Mouse (Mus musculus) limb, embryonic 13.5 days (tissue): ENCODE data around the gene Ttl. TPM values are rescaled to one million over a fixed set of nuclear protein-coding genes. Genes with fewer than 3 reads are reported as not detected.

Source experiments
- ATAC-seq: fragments of 200-750 bp; cut with Nextera tagmentation; 2 replicates; pipeline ENCODE4 v1.8.0; 2017; ENCODE audit warnings: low read depth, moderate number of reproducible peaks, moderate TSS enrichment; ENCODE audit not compliant: low FRiP score
- H3K27ac ChIP-seq: fragments of 300-500 bp; sonication (generic); 2 replicates; pipeline ENCODE4 v1.5.1; 2015; ENCODE audit warnings: inconsistent platforms, mild to moderate bottlenecking, moderate library complexity
- H3K27me3 ChIP-seq: fragments of 300-500 bp; sonication (generic); 2 replicates; pipeline ENCODE4 v1.6.1; 2015; ENCODE audit warnings: mild to moderate bottlenecking, inconsistent platforms
- H3K36me3 ChIP-seq: fragments of 300-500 bp; sonication (generic); 2 replicates; pipeline ENCODE4 v1.6.1; 2015; ENCODE audit warnings: inconsistent platforms, mild to moderate bottlenecking, moderate library complexity
- H3K4me1 ChIP-seq: fragments of 300-500 bp; sonication (generic); 2 replicates; pipeline ENCODE4 v1.6.1; 2015; ENCODE audit warnings: inconsistent platforms
- H3K4me2 ChIP-seq: fragments of 300-500 bp; sonication (generic); replicated peaks from 2 replicates; pipeline ENCODE4 v1.6.1; 2015; ENCODE audit warnings: inconsistent platforms, mild to moderate bottlenecking, moderate library complexity
- H3K4me3 ChIP-seq: fragments of 300-500 bp; sonication (generic); 2 replicates; pipeline ENCODE4 v1.5.1; 2015; ENCODE audit warnings: moderate library complexity, mild to moderate bottlenecking, inconsistent platforms
- H3K9ac ChIP-seq: fragments of 300-500 bp; sonication (generic); 2 replicates; pipeline ENCODE4 v1.6.1; 2015; ENCODE audit warnings: mild to moderate bottlenecking, inconsistent platforms
- H3K9me3 ChIP-seq: fragments of 300-500 bp; sonication (generic); 2 replicates; pipeline ENCODE4 v1.6.1; 2016; ENCODE audit warnings: inconsistent platforms
- WGBS: fragments of 180-500 bp; shearing (Covaris S2); methylation state at CpG from one replicate; pipeline ENCODE4 v1.1.7; 2015; 5-methylcytosine and 5-hydroxymethylcytosine counted together
- polyA plus RNA-seq: library from polyadenylated mRNA; unstranded; fragments of >200 nt; fragmentation: Nextera tagmentation; extraction: Ambion mirVana; gene quantifications from 2 replicates; pipeline ENCODE4 v1.2.1, GENCODE M21; 2015

The Ttl gene
- polyA plus RNA-seq, 1 experiment from 2014 or later: 22.0 TPM

GRCm38 (mm10) chr2:129090370-129090769 is 24.6 kb downstream of the Ttl start:
- WGBS: 65% methylated on average over 4 of the region's 4 CpGs
- no peaks in the 10 kb centered on the region for H3K9me3 ChIP-seq
- no peak overlapping the region for H3K9ac ChIP-seq
- no peaks in the 10 kb centered on the region for H3K27me3 ChIP-seq
- H3K4me2 ChIP-seq: no peak overlapping the region
- peaks cover 82% of the 10 kb centered on the region for H3K36me3 ChIP-seq
- H3K4me3 ChIP-seq: no peak overlapping the region
- ATAC-seq: no peak
- H3K4me1 ChIP-seq: no peaks in the 10 kb centered on the region
- H3K27ac ChIP-seq: no peak overlapping the region

GRCm38 (mm10) chr2:129092810-129093209 is 27.1 kb downstream of the Ttl start:
- no peak overlapping the region for H3K4me2 ChIP-seq
- no peak for ATAC-seq
- no peaks in the 10 kb centered on the region for H3K9me3 ChIP-seq
- no peaks in the 10 kb centered on the region for H3K27me3 ChIP-seq
- 86% methylated on average over 12 of the region's 12 CpGs for WGBS
- H3K27ac ChIP-seq: no peak overlapping the region
- no peaks in the 10 kb centered on the region for H3K4me1 ChIP-seq
- no peak overlapping the region for H3K9ac ChIP-seq
- H3K36me3 ChIP-seq: peaks cover 66% of the 10 kb centered on the region
- H3K4me3 ChIP-seq: no peak overlapping the region

- H3K4me3 ChIP-seq: no peak overlapping the region
- ATAC-seq: no peak
- no peak overlapping the region for H3K4me2 ChIP-seq
- H3K27me3 ChIP-seq: no peaks in the 10 kb centered on the region
- H3K9me3 ChIP-seq: no peaks in the 10 kb centered on the region
- peaks cover 57% of the 10 kb centered on the region for H3K36me3 ChIP-seq
- no peaks in the 10 kb centered on the region for H3K4me1 ChIP-seq
- WGBS: 86% methylated on average over 18 of the region's 18 CpGs
- no peak overlapping the region for H3K9ac ChIP-seq
- no peak overlapping the region for H3K27ac ChIP-seq
Observed at GRCm38 (mm10) chr2:129093926-129094724, 28.4 kb downstream of the Ttl start.

- no peaks in the 10 kb centered on the region for H3K9me3 ChIP-seq
- peak; percentile 98 for ATAC-seq
- peak within 1 kb of the TSS; percentile 75 for H3K9ac ChIP-seq
- H3K4me3 ChIP-seq: peak within 1 kb of the TSS; percentile 78
- under 1% methylated on average over 35 of the region's 35 CpGs for WGBS
- peak within 1 kb of the TSS; percentile 76 for H3K4me2 ChIP-seq
- peaks cover 31% of the 10 kb centered on the region for H3K36me3 ChIP-seq
- H3K27me3 ChIP-seq: no peaks in the 10 kb centered on the region
- no peak within 1 kb of the TSS for H3K27ac ChIP-seq
- H3K4me1 ChIP-seq: peaks cover 10% of the 10 kb centered on the region; the same call in 1 of the 2 replicates
Observed at GRCm38 (mm10) chr2:129100784-129101310, 35.1 kb downstream of the Ttl start, which contains the start of gene Polr1b. TSS of gene Polr1b (plus strand) at chr2:129100995.

- H3K9me3 ChIP-seq: no peaks in the 10 kb centered on the region
- WGBS: 94% methylated on average over 5 of the region's 5 CpGs
- no peak overlapping the region for H3K9ac ChIP-seq
- H3K4me1 ChIP-seq: no peaks in the 10 kb centered on the region
- H3K4me2 ChIP-seq: no peak overlapping the region
- H3K4me3 ChIP-seq: no peak overlapping the region
- ATAC-seq: no peak
- H3K27ac ChIP-seq: no peak overlapping the region
- no peaks in the 10 kb centered on the region for H3K27me3 ChIP-seq
- peaks cover 82% of the 10 kb centered on the region for H3K36me3 ChIP-seq
Observed at GRCm38 (mm10) chr2:129112924-129113323, 47.2 kb downstream of the Ttl start.

- 91% methylated on average over 9 of the region's 9 CpGs for whole genome bisulfite sequencing
- Histone ChIP-seq H3K4me1 (no peaks in the 10 kb centered on the region), H3K36me3 (peaks cover 89% of the 10 kb centered on the region), H3K27ac (no peak overlapping the region), H3K27me3 (no peaks in the 10 kb centered on the region), H3K4me2 (no peak overlapping the region), H3K4me3 (no peak overlapping the region), H3K9me3 (no peaks in the 10 kb centered on the region), H3K9ac (no peak overlapping the region)
- ATAC-seq: no peak
Observed at GRCm38 (mm10) chr2:129115706-129116367, 50.1 kb downstream of the Ttl start.

- Histone ChIP-seq H3K4me3 (no peak overlapping the region), H3K27me3 (no peaks in the 10 kb centered on the region), H3K9ac (no peak overlapping the region), H3K9me3 (no peaks in the 10 kb centered on the region), H3K4me2 (no peak overlapping the region), H3K4me1 (no peaks in the 10 kb centered on the region), H3K36me3 (peaks cover 92% of the 10 kb centered on the region), H3K27ac (no peak overlapping the region)
- WGBS: 96% methylated on average over 1 of the region's 1 CpGs
- no peak for ATAC-seq
Observed at GRCm38 (mm10) chr2:129116368-129116739, 50.6 kb downstream of the Ttl start.

GRCm38 (mm10) chr2:129118061-129118460 is 52.3 kb downstream of the Ttl start:
- 97% methylated on average over 12 of the region's 12 CpGs for WGBS
- Histone ChIP-seq H3K4me3 (no peak overlapping the region), H3K36me3 (peaks cover 93% of the 10 kb centered on the region)

GRCm38 (mm10) chr2:129121986-129122385 is 56.2 kb downstream of the Ttl start:
- Histone ChIP-seq H3K9me3 (no peaks in the 10 kb centered on the region), H3K27ac (no peak overlapping the region), H3K36me3 (peaks cover 92% of the 10 kb centered on the region), H3K27me3 (no peaks in the 10 kb centered on the region), H3K4me3 (no peak overlapping the region), H3K9ac (no peak overlapping the region), H3K4me2 (no peak overlapping the region), H3K4me1 (no peaks in the 10 kb centered on the region)
- whole genome bisulfite sequencing: 97% methylated on average over 8 of the region's 8 CpGs
- ATAC-seq: no peak

More at GRCm38 (mm10) chr2:129118061-129118460, 52.3 kb downstream of the Ttl start:
- Histone ChIP-seq H3K27ac (no peak overlapping the region), H3K9me3 (no peaks in the 10 kb centered on the region), H3K4me1 (no peaks in the 10 kb centered on the region), H3K4me2 (no peak overlapping the region), H3K9ac (no peak overlapping the region), H3K27me3 (no peaks in the 10 kb centered on the region)
- no peak for ATAC-seq

- Histone ChIP-seq H3K4me2 (peak within 1 kb of the TSS; percentile 86), H3K36me3 (peaks cover 63% of the 10 kb centered on the region), H3K4me3 (peak within 1 kb of the TSS; percentile 63), H3K4me1 (peaks cover 15% of the 10 kb centered on the region), H3K27me3 (no peaks in the 10 kb centered on the region), H3K9ac (peak within 1 kb of the TSS; percentile 79), H3K9me3 (peaks cover 9% of the 10 kb centered on the region; the same call in 1 of the 2 replicates), H3K27ac (peak within 1 kb of the TSS; percentile 90)
- ATAC-seq: peak; percentile 100
- WGBS: 1% methylated on average over 35 of the region's 35 CpGs
Observed at GRCm38 (mm10) chr2:129129412-129129929, 63.7 kb downstream of the Ttl start, which contains the start of gene Chchd5. TSS of gene Chchd5 (plus strand) at chr2:129129700.

- Histone ChIP-seq H3K36me3 (peaks cover 57% of the 10 kb centered on the region), H3K27me3 (no peaks in the 10 kb centered on the region), H3K4me2 (peak overlapping the region; percentile 86), H3K4me3 (peak overlapping the region; percentile 63), H3K4me1 (peaks cover 15% of the 10 kb centered on the region), H3K27ac (peak overlapping the region; percentile 72), H3K9me3 (peaks cover 9% of the 10 kb centered on the region; the same call in 1 of the 2 replicates), H3K9ac (peak overlapping the region; percentile 72)
- peak; percentile 26; the same call in 1 of the 2 replicates for ATAC-seq
- 41% methylated on average over 18 of the region's 18 CpGs for WGBS
Observed at GRCm38 (mm10) chr2:129129987-129130545, 64.3 kb downstream of the Ttl start.
